Mouse (Mus musculus) limb, embryonic 14.5 days (tissue): ENCODE measurements around the gene Olfr878. TPM values are rescaled to one million over a fixed set of nuclear protein-coding genes. Genes with fewer than 3 reads are reported as not detected.
A peak's percentile ranks its signal among the peaks of the same experiment; 100 is the strongest.

ENCODE experiments used
- ATAC-seq: fragments of 200-750 bp; cut with Nextera tagmentation; 2 replicates; pipeline ENCODE4 v1.8.0; 2017; ENCODE audit warnings: low read depth, moderate number of reproducible peaks, moderate TSS enrichment; ENCODE audit not compliant: low FRiP score
- DNase-seq: peaks from one replicate; pipeline ENCODE4 v3.0.0-alpha.2; 2015; ENCODE audit warnings: low spot score
- H3K27ac ChIP-seq: fragments of 300-500 bp; sonication (generic); replicated peaks from 2 replicates; pipeline ENCODE4 v1.5.1; 2014; ENCODE audit warnings: low read depth, mild to moderate bottlenecking, low read length, moderate library complexity, mixed read lengths
- H3K27me3 ChIP-seq: fragments of 300-500 bp; sonication (generic); 2 replicates; pipeline ENCODE4 v1.6.1; 2014; ENCODE audit warnings: low read length, mixed read lengths; ENCODE audit not compliant: control insufficient read depth, insufficient read depth
- H3K36me3 ChIP-seq: fragments of 300-500 bp; sonication (generic); 2 replicates; pipeline ENCODE4 v1.6.1; 2014; ENCODE audit warnings: mild to moderate bottlenecking, low read length, moderate library complexity, mixed read lengths; ENCODE audit not compliant: control insufficient read depth, insufficient read depth
- H3K4me1 ChIP-seq: fragments of 300-500 bp; sonication (generic); 2 replicates; pipeline ENCODE4 v1.6.1; 2014; ENCODE audit warnings: antibody characterized with exemption, low read length, mixed read lengths; ENCODE audit not compliant: control insufficient read depth, insufficient read depth
- H3K4me2 ChIP-seq: fragments of 300-500 bp; sonication (generic); replicated peaks from 2 replicates; pipeline ENCODE4 v1.6.1; 2014; ENCODE audit warnings: low read depth, mild to moderate bottlenecking, low read length, moderate library complexity; ENCODE audit not compliant: severe bottlenecking
- H3K4me3 ChIP-seq: fragments of 300-500 bp; sonication (generic); replicated peaks from 2 replicates; pipeline ENCODE4 v1.5.1; 2014; ENCODE audit warnings: low read length
- H3K9ac ChIP-seq: fragments of 300-500 bp; sonication (generic); 2 replicates; pipeline ENCODE4 v1.6.1; 2014; ENCODE audit warnings: mild to moderate bottlenecking, low read depth, low read length, moderate library complexity; ENCODE audit not compliant: severe bottlenecking
- H3K9me3 ChIP-seq: fragments of 300-500 bp; sonication (generic); 2 replicates; pipeline ENCODE4 v1.6.1; 2016; ENCODE audit warnings: low read length; ENCODE audit not compliant: control insufficient read depth
- POLR2A ChIP-seq: fragments of 200-500 bp; IDR thresholded peaks from 2 replicates; pipeline ENCODE4 v1.8.0; 2012; ENCODE audit warnings: inconsistent platforms, mild to moderate bottlenecking, moderate library complexity, borderline replicate concordance; ENCODE audit not compliant: insufficient read depth, insufficient read length; ENCODE audit errors: extremely low read depth
- WGBS: fragments of 180-500 bp; shearing (Covaris S2); extraction: QIAGEN DNeasy Blood & Tissue Kit; methylation state at CpG from one replicate; pipeline ENCODE4 v1.1.7; 2014; 5-methylcytosine and 5-hydroxymethylcytosine counted together
- polyA plus RNA-seq, 2 experiments: library from polyadenylated mRNA; depleted of rRNA in 1 of 2; stranded (reverse) in 1 of 2; unstranded in 1 of 2; fragments of >200 nt; fragmentation: Nextera tagmentation in 1 of 2; extraction: Ambion mirVana in 1 of 2; gene quantifications; 2 replicates each; pipeline versions ENCODE4 v1.2.1 to v1.2.3; 2012 to 2014

The Olfr878 gene
- polyA plus RNA-seq, 2 experiments, result not detected

- ATAC-seq (no peak), DNase-seq (no peak)
- H3K9ac ChIP-seq, result no peak overlapping the region
- WGBS, result 67% methylated on average over 3 of the region's 3 CpGs
- no peak overlapping the region for H3K4me2 ChIP-seq
- no peak overlapping the region for H3K4me3 ChIP-seq
- H3K36me3 ChIP-seq, result no peaks in the 10 kb centered on the region
- no peaks in the 10 kb centered on the region for H3K9me3 ChIP-seq
- no peaks in the 10 kb centered on the region for H3K4me1 ChIP-seq
- no peaks in the 10 kb centered on the region for H3K27me3 ChIP-seq
- H3K27ac ChIP-seq, result no peak overlapping the region
- no peak for TF ChIP-seq POLR2A
Observed at GRCm38 (mm10) chr9:37905555-37905954, 12.1 kb upstream of the Olfr878 start.

- H3K4me3 ChIP-seq, result no peak overlapping the region
- no peak for DNase-seq
- TF ChIP-seq POLR2A, result no peak
- 42% methylated on average over 1 of the region's 1 CpGs for WGBS
- no peaks in the 10 kb centered on the region for H3K4me1 ChIP-seq
- H3K36me3 ChIP-seq, result no peaks in the 10 kb centered on the region
- H3K27me3 ChIP-seq, result no peaks in the 10 kb centered on the region
- H3K9ac ChIP-seq, result no peak overlapping the region
- no peak for ATAC-seq
- no peak overlapping the region for H3K4me2 ChIP-seq
- H3K27ac ChIP-seq, result no peak overlapping the region
- H3K9me3 ChIP-seq, result no peaks in the 10 kb centered on the region
Observed at GRCm38 (mm10) chr9:37918018-37918417, 378 bp downstream of the Olfr878 start.

GRCm38 (mm10) chr9:37924194-37924593 is 6.6 kb downstream of the Olfr878 start:
- DNase-seq, result no peak
- WGBS, result 76% methylated on average over 5 of the region's 5 CpGs

GRCm38 (mm10) chr9:37925445-37925844 is 7.8 kb downstream of the Olfr878 start:
- Histone ChIP-seq H3K4me3 (no peak overlapping the region), H3K36me3 (no peaks in the 10 kb centered on the region), H3K4me2 (no peak overlapping the region), H3K9ac (no peak overlapping the region), H3K27me3 (no peaks in the 10 kb centered on the region), H3K27ac (no peak overlapping the region), H3K9me3 (no peaks in the 10 kb centered on the region), H3K4me1 (no peaks in the 10 kb centered on the region)
- TF ChIP-seq POLR2A, result no peak
- WGBS, result 28% methylated on average over 2 of the region's 2 CpGs
- peak; percentile 77 for ATAC-seq
- DNase-seq, result peak; percentile 53

More at GRCm38 (mm10) chr9:37924194-37924593, 6.6 kb downstream of the Olfr878 start:
- H3K4me2 ChIP-seq, result no peak overlapping the region
- H3K36me3 ChIP-seq, result no peaks in the 10 kb centered on the region
- TF ChIP-seq POLR2A, result no peak
- H3K4me1 ChIP-seq, result no peaks in the 10 kb centered on the region
- H3K27ac ChIP-seq, result no peak overlapping the region
- H3K4me3 ChIP-seq, result no peak overlapping the region
- no peak for ATAC-seq
- no peak overlapping the region for H3K9ac ChIP-seq
- H3K27me3 ChIP-seq, result no peaks in the 10 kb centered on the region
- no peaks in the 10 kb centered on the region for H3K9me3 ChIP-seq

- WGBS, result 61% methylated on average over 3 of the region's 3 CpGs
Observed at GRCm38 (mm10) chr9:37926019-37927013, 8.7 kb downstream of the Olfr878 start.

More at GRCm38 (mm10) chr9:37926019-37927013, 8.7 kb downstream of the Olfr878 start:
- Histone ChIP-seq H3K27ac (no peak overlapping the region), H3K4me1 (no peaks in the 10 kb centered on the region), H3K4me2 (no peak overlapping the region), H3K27me3 (no peaks in the 10 kb centered on the region), H3K36me3 (no peaks in the 10 kb centered on the region), H3K9me3 (no peaks in the 10 kb centered on the region), H3K9ac (no peak overlapping the region), H3K4me3 (no peak overlapping the region)
- DNase-seq (no peak), ATAC-seq (no peak; the same call in 1 of the 2 replicates)
- TF ChIP-seq POLR2A, result no peak
